Mouse (Mus musculus): Measurements from ENCODE around the gene Tmem72.

Gene Tmem72

DNA sequence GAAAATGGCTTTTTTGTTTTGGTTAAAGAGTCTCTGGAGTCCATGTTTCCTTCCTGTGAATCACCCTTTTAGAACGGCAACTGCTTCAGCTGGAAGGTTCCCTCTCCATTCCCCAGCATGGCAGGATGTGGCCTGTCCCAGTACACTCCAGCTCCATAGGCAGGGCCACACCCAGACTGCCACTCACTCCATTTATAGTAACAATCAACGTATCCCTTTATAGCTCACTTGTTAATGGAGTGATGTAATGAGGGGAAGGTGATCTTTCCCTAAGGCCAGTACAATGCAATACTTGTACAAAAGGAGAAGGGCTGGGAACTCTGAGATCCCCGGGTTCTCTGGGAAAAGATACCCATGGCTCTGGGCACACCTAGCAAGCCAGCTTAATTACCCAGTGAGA is 72.4 kb downstream of the Tmem72 start:
- no peak for DNase-seq

DNA sequence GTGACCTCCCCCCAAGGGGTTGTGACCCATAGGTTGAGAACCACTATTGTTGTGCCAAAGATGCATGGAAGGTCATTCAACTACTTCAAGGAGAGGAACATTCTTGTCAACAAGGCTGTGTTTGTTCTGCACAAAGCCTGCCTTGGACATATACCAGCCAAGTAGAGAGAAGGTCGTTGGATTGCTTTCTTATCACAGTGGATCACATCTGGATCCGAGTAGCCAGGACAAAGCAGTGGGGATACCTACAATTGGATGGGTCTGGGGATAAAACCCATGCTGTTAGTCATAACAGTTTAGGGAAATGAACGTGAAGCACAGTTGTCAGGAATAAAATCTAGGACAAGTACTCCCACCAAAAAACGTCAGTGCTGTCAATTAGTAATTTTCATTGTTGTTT is 72.8 kb downstream of the Tmem72 start:
- no peak for DNase-seq

GRCm38 (mm10) chr6:116642942-116643341 is 73.8 kb downstream of the Tmem72 start:
- no peak for DNase-seq

DNA sequence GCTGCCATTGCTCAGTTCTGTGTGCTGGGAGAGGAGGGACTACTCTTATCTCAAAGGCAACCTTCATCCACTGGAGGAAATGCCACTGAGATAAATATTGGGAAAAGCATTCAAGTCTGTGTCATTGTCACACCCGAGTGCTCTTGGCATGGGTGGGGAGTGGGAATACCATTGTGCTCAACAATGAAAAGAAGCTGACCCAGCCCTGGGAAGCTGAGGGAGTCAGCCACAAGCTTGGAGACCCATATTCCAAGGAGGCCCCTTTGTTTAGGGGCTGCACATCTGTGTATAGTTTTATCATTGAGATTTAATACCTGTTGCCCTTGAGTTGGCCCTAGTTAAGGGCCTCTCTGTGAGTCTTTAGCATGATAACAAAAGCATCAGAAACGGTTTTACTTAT is 77.0 kb downstream of the Tmem72 start:
- no peak for DNase-seq

- no peak for DNase-seq
Observed at GRCm38 (mm10) chr6:116638871-116639270, 77.8 kb downstream of the Tmem72 start.

- DNase-seq: no peak
Observed at GRCm38 (mm10) chr6:116637496-116637895, 79.2 kb downstream of the Tmem72 start.

- DNase-seq: no peak
Observed at GRCm38 (mm10) chr6:116636581-116637235, 80.0 kb downstream of the Tmem72 start.

- no peak for DNase-seq
Observed at GRCm38 (mm10) chr6:116635251-116636180, 81.2 kb downstream of the Tmem72 start.

GRCm38 (mm10) chr6:116633741-116634695 is 82.7 kb downstream of the Tmem72 start:
- no peak for DNase-seq

GRCm38 (mm10) chr6:116632129-116632528 is 84.6 kb downstream of the Tmem72 start:
- DNase-seq: peak; percentile 25

GRCm38 (mm10) chr6:116629766-116630165 is 86.9 kb downstream of the Tmem72 start:
- no peak for DNase-seq
